Mouse (Mus musculus) liver, postnatal 0 days (tissue): ENCODE results near the gene Sstr2.

ENCODE experiments used
- CTCF ChIP-seq: sonication (generic); IDR thresholded peaks from 2 replicates; pipeline ENCODE4 v1.5.1; 2016; ENCODE audit warnings: antibody characterized with exemption, low read depth
- EP300 ChIP-seq: IDR thresholded peaks from 2 replicates; pipeline ENCODE4 v1.6.1; 2016; ENCODE audit warnings: antibody characterized with exemption, low read depth, mild to moderate bottlenecking

DNA sequence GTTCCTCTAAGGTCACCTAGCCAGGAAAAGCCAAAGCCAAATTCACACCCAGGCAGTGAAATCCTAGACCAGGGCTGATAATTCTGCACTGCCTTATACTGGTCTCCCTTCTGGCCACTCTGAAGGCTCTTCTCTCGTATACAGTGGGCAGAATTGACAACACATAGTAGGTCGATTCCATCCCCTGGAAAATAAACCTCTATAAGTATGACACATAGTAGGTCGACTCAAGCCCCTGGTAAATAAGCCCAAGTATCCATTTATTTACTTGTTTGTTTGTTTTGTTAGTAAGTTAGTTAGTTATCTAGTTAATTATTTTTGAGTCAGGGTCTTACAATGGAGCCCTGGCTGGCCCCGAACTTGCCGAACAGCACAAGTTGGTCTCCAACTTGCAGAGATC lies 24.0 kb upstream of the Sstr2 start:
- TF ChIP-seq CTCF (no peak), EP300 (no peak)
